In genomic region chr17:52062096-52062665, GRCm38 (mm10) we compare ENCODE assay signal across 16 mouse cellular contexts.
A peak's percentile ranks its signal among the peaks of the same experiment; 100 is the strongest.
DNase-seq lines count a peak whose midpoint lies in the region; ATAC-seq and TF ChIP-seq lines count a peak whose summit lies in the region.
"Had no signal": no experiment of that assay in that cellular context is flagged by ENCODE, and none has a peak within 500 bp of the region (broad histone marks: within the 10 kb centered on the region; RNA-seq: fewer than 3 reads in every experiment).

No protein-coding gene starts in this region.

- H3K4me1 ChIP-seq in kidney, postnatal 0 days (replicated peaks; ENCODE audit: insufficient read depth, low read length) = no peaks in the 10 kb centered on the region
- H3K4me1 ChIP-seq in limb, embryonic 15.5 days = no peaks in the 10 kb centered on the region
- H3K4me1 ChIP-seq: embryonic facial prominence, embryonic 13.5 days had no signal

- no peak overlapping the region for H3K9ac ChIP-seq in kidney, postnatal 0 days (ENCODE audit: low read depth, low read length)
- no peak overlapping the region for H3K9ac ChIP-seq in limb, embryonic 15.5 days
- H3K9ac ChIP-seq: embryonic facial prominence, embryonic 13.5 days; hindbrain, embryonic 14.5 days; liver, embryonic 14.5 days had no signal

- peak overlapping the region; percentile 23 for H3K4me2 ChIP-seq in kidney, postnatal 0 days (ENCODE audit: low read length)
- peak overlapping the region; percentile 27; the same call in 1 of the 2 replicates for H3K4me2 ChIP-seq in limb, embryonic 15.5 days
- H3K4me2 ChIP-seq: embryonic facial prominence, embryonic 13.5 days; hindbrain, embryonic 14.5 days; midbrain, embryonic 11.5 days had no signal

- H3K4me3 ChIP-seq in kidney, postnatal 0 days (replicated peaks; ENCODE audit: low read depth, low read length) = no peak overlapping the region
- no peak overlapping the region for H3K4me3 ChIP-seq in limb, embryonic 15.5 days
- H3K4me3 ChIP-seq: embryonic facial prominence, embryonic 13.5 days had no signal

- 18% methylated on average over 11 of the region's 11 CpGs for WGBS in kidney, postnatal 0 days
- WGBS in limb, embryonic 15.5 days = 31% methylated on average over 11 of the region's 11 CpGs

- H3K27me3 ChIP-seq in kidney, postnatal 0 days (ENCODE audit: insufficient read depth, low read length) = no peaks in the 10 kb centered on the region
- H3K27me3 ChIP-seq in limb, embryonic 15.5 days = no peaks in the 10 kb centered on the region
- H3K27me3 ChIP-seq: embryonic facial prominence, embryonic 13.5 days had no signal

- no peak for ATAC-seq in kidney, postnatal 0 days (replicated peaks; ENCODE audit: low FRiP score, low read depth)
- peak; percentile 22 for ATAC-seq in activated CD4-positive, CD25-positive, alpha-beta regulatory T cell, adult 4 months
- no peak for ATAC-seq in limb, embryonic 15.5 days (ENCODE audit: insufficient number of reproducible peaks, low FRiP score, low TSS enrichment, low read depth)

- DNase-seq in kidney, postnatal 0 days (ENCODE audit: low spot score) = peak; percentile 7
- no peak for DNase-seq in kidney, postnatal 36 days
- DNase-seq in thymus, postnatal 4 days = peak; percentile 55
- no peak for DNase-seq in testis, postnatal 14 days (ENCODE audit: low spot score)
- DNase-seq in cerebellum, postnatal 4 days (ENCODE audit: low spot score in 2 of 2) = no peak
- DNase-seq: cerebellum, postnatal 36 days; gastrocnemius, postnatal 14 days; heart, postnatal 10 days; kidney, adult 9 months; lung, postnatal 36 days had no signal

- TF ChIP-seq CTCF in kidney, postnatal 0 days (IDR thresholded peaks at IDR 0.05; ENCODE audit: low read depth) = no peak

- no peaks in the 10 kb centered on the region for H3K9me3 ChIP-seq in kidney, postnatal 0 days (replicated peaks; ENCODE audit: low read length)
- no peaks in the 10 kb centered on the region for H3K9me3 ChIP-seq in limb, embryonic 15.5 days
- H3K9me3 ChIP-seq: embryonic facial prominence, embryonic 13.5 days had no signal

- no peak overlapping the region for H3K27ac ChIP-seq in kidney, postnatal 0 days
- no peak overlapping the region for H3K27ac ChIP-seq in limb, embryonic 15.5 days
- H3K27ac ChIP-seq: embryonic facial prominence, embryonic 13.5 days; hindbrain, embryonic 14.5 days; liver, embryonic 14.5 days had no signal

- no peaks in the 10 kb centered on the region for H3K36me3 ChIP-seq in kidney, postnatal 0 days (ENCODE audit: insufficient read depth, low read length)
- H3K36me3 ChIP-seq in limb, embryonic 15.5 days = no peaks in the 10 kb centered on the region
- H3K36me3 ChIP-seq: embryonic facial prominence, embryonic 13.5 days had no signal

Comparison
In these comparisons a context has a peak if more than half of its experiments do, and no peak if none do; other contexts are left out.
1. DNase-seq: peak in kidney, postnatal 0 days (single experiment) and thymus, postnatal 4 days (single experiment); none in kidney, postnatal 36 days (0 of 2), testis, postnatal 14 days (single experiment) and cerebellum, postnatal 4 days (0 of 2).